Comparison of ENCODE assay signal across 8 mouse cellular contexts in the genomic region with DNA sequence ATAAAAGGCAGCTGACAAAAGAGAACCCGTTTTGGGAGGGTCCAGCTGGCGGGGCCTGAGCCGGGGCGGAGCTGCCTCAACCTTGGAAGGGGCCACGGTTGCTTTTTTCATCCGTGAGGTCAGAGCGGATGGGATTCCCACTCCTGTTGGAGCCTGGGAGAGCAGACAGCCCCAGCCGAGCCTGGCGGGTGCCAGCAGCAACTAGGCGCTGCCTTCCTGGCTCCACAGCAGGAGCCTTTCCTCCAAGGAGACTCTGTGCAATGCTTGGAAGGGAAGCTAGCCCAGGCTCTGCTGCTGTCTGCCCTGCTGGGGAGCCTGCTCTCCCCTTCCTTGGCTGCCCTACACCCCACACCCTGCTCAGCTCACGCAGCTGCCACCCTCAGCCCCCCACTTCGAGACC.
A peak's percentile ranks its signal among the peaks of the same experiment; 100 is the strongest.
DNase-seq lines count a peak whose midpoint lies in the region; ATAC-seq and TF ChIP-seq lines count a peak whose summit lies in the region.

No protein-coding gene starts in this region.

- no peak overlapping the region; the same call in 1 of the 2 replicates for H3K4me3 ChIP-seq in embryonic facial prominence, embryonic 15.5 days (replicated peaks)
- H3K4me3 ChIP-seq in heart, embryonic 10.5 days = peak overlapping the region; percentile 40
- H3K4me3 ChIP-seq in layer of hippocampus, adult 2 months = peak overlapping the region; percentile 44
- H3K4me3 ChIP-seq in midbrain, embryonic 12.5 days = no peak overlapping the region; the same call in 1 of the 2 replicates
- 0 out of 2 replicates have a peak overlapping the region, but pooled peaks have one; percentile 4 for H3K4me3 ChIP-seq in stomach, embryonic 14.5 days (ENCODE audit: low read depth, low read length)

- H3K27me3 ChIP-seq in embryonic facial prominence, embryonic 15.5 days = no peaks in the 10 kb centered on the region
- no peaks in the 10 kb centered on the region; the same call in 1 of the 2 replicates for H3K27me3 ChIP-seq in heart, embryonic 10.5 days (ENCODE audit: insufficient read depth, poor library complexity, severe bottlenecking)
- H3K27me3 ChIP-seq in midbrain, embryonic 12.5 days = peaks cover 10% of the 10 kb centered on the region; the same call in 1 of the 2 replicates
- H3K27me3 ChIP-seq in stomach, embryonic 14.5 days (ENCODE audit: control insufficient read depth, insufficient read depth, low read length) = no peaks in the 10 kb centered on the region

- H3K4me1 ChIP-seq in embryonic facial prominence, embryonic 15.5 days = peaks cover 11% of the 10 kb centered on the region
- peaks cover 19% of the 10 kb centered on the region for H3K4me1 ChIP-seq in heart, embryonic 10.5 days
- H3K4me1 ChIP-seq in midbrain, embryonic 12.5 days = peaks cover 10% of the 10 kb centered on the region
- peaks cover 10% of the 10 kb centered on the region for H3K4me1 ChIP-seq in stomach, embryonic 14.5 days (ENCODE audit: control insufficient read depth, insufficient read depth, low read length)

- H3K4me2 ChIP-seq in embryonic facial prominence, embryonic 15.5 days (replicated peaks) = peak overlapping the region; percentile 41
- peak overlapping the region; percentile 30 for H3K4me2 ChIP-seq in midbrain, embryonic 12.5 days (replicated peaks)
- H3K4me2 ChIP-seq in stomach, embryonic 14.5 days (replicated peaks; ENCODE audit: low read depth, low read length) = peak overlapping the region; percentile 24

- TF ChIP-seq CTCF in layer of hippocampus, adult 2 months (conservative IDR thresholded peaks at IDR 0.05) = no peak

- H3K36me3 ChIP-seq in embryonic facial prominence, embryonic 15.5 days = no peaks in the 10 kb centered on the region
- H3K36me3 ChIP-seq in heart, embryonic 10.5 days = no peaks in the 10 kb centered on the region
- H3K36me3 ChIP-seq in midbrain, embryonic 12.5 days = no peaks in the 10 kb centered on the region
- H3K36me3 ChIP-seq in stomach, embryonic 14.5 days (ENCODE audit: control insufficient read depth, insufficient read depth, low read length) = no peaks in the 10 kb centered on the region

- 22% methylated on average over 12 of the region's 12 CpGs for WGBS in embryonic facial prominence, embryonic 15.5 days
- 20% methylated on average over 12 of the region's 12 CpGs for WGBS in heart, embryonic 10.5 days
- 22% methylated on average over 12 of the region's 12 CpGs for whole genome bisulfite sequencing in midbrain, embryonic 12.5 days
- WGBS in stomach, embryonic 14.5 days = 12% methylated on average over 12 of the region's 12 CpGs

- no peaks in the 10 kb centered on the region for H3K9me3 ChIP-seq in embryonic facial prominence, embryonic 15.5 days (replicated peaks)
- H3K9me3 ChIP-seq in heart, embryonic 10.5 days = no peaks in the 10 kb centered on the region
- no peaks in the 10 kb centered on the region for H3K9me3 ChIP-seq in midbrain, embryonic 12.5 days
- no peaks in the 10 kb centered on the region for H3K9me3 ChIP-seq in stomach, embryonic 14.5 days (ENCODE audit: control insufficient read depth, low read depth, low read length)

- ATAC-seq in embryonic facial prominence, embryonic 15.5 days (ENCODE audit: insufficient number of reproducible peaks, low FRiP score, low TSS enrichment, low read depth) = peak; percentile 80
- ATAC-seq in midbrain, embryonic 12.5 days (ENCODE audit: low FRiP score, low read depth) = peak; percentile 54; the same call in 1 of the 2 replicates
- ATAC-seq in stomach, embryonic 14.5 days (ENCODE audit: insufficient number of reproducible peaks, insufficient read depth, low FRiP score, low read depth) = peak; percentile 42; the same call in 1 of the 2 replicates
- no peak for ATAC-seq in monocyte, adult 5-6 weeks (replicated peaks; ENCODE audit: insufficient number of reproducible peaks, low FRiP score, low TSS enrichment, poor library complexity, severe bottlenecking)

- peak; percentile 28 to 30 for DNase-seq in left cerebral cortex, adult 18-20 months (ENCODE audit: low spot score in 2 of 2)
- no peak for DNase-seq in left cerebral cortex, adult 11 months (ENCODE audit: low spot score)
- no peak for DNase-seq in heart, embryonic 10.5 days (ENCODE audit: low spot score)
- DNase-seq in layer of hippocampus, adult 2 months (ENCODE audit: low spot score in 2 of 2) = peak; percentile 4 to 26

- no peak overlapping the region for H3K9ac ChIP-seq in embryonic facial prominence, embryonic 15.5 days
- H3K9ac ChIP-seq in midbrain, embryonic 12.5 days (replicated peaks) = peak overlapping the region; percentile 28; the same call in 1 of the 2 replicates
- no peak overlapping the region for H3K9ac ChIP-seq in stomach, embryonic 14.5 days (replicated peaks; ENCODE audit: low read depth, low read length)

- peak overlapping the region; percentile 68 for H3K27ac ChIP-seq in embryonic facial prominence, embryonic 15.5 days (replicated peaks)
- peak overlapping the region; percentile 73 for H3K27ac ChIP-seq in heart, embryonic 10.5 days
- peak overlapping the region; percentile 61; the same call in 1 of the 2 replicates for H3K27ac ChIP-seq in layer of hippocampus, adult 2 months
- H3K27ac ChIP-seq in midbrain, embryonic 12.5 days (replicated peaks) = no peak overlapping the region
- no peak overlapping the region for H3K27ac ChIP-seq in stomach, embryonic 14.5 days (ENCODE audit: low read length)

Comparison
In these comparisons a context has a peak if more than half of its experiments do, and no peak if none do; other contexts are left out.
1. DNase-seq: peak in left cerebral cortex, adult 18-20 months (2 of 2) and layer of hippocampus, adult 2 months (2 of 2); none in left cerebral cortex, adult 11 months (single experiment) and heart, embryonic 10.5 days (single experiment).
2. H3K27ac ChIP-seq: peak in embryonic facial prominence, embryonic 15.5 days (single experiment), heart, embryonic 10.5 days (single experiment) and layer of hippocampus, adult 2 months (single experiment); none in midbrain, embryonic 12.5 days (single experiment) and stomach, embryonic 14.5 days (single experiment).
3. H3K4me3 ChIP-seq: peak in heart, embryonic 10.5 days (single experiment), layer of hippocampus, adult 2 months (single experiment) and stomach, embryonic 14.5 days (single experiment); none in embryonic facial prominence, embryonic 15.5 days (single experiment) and midbrain, embryonic 12.5 days (single experiment).
4. Peak in every context shown above with its lines, with median percentiles within 50 percentile points of each other: H3K4me2 ChIP-seq.